Mouse (Mus musculus) MEL (cell line): ENCODE data around the gene Kirrel2.

Experiments
- EP300 ChIP-seq, 2 experiments: IDR thresholded peaks; 2 replicates each; pipeline ENCODE4 v1.6.1; 2011; ENCODE audit warnings: improper control_type of control experiment in 2 of 2, low read length in 2 of 2, low read depth in 1 of 2, mild to moderate bottlenecking in 1 of 2
- MAX ChIP-seq: IDR thresholded peaks from 2 replicates; pipeline ENCODE4 v1.6.1; 2011; ENCODE audit warnings: low read length, improper control_type of control experiment
- POLR2A ChIP-seq, 2 experiments: IDR thresholded peaks; 2 replicates each; pipeline ENCODE4 v1.6.1; 2011 to 2012; ENCODE audit warnings: low read length in 2 of 2, mild to moderate bottlenecking in 2 of 2, control low read depth in 1 of 2, improper control_type of control experiment in 1 of 2, low read depth in 1 of 2, moderate library complexity in 1 of 2; ENCODE audit not compliant: control insufficient read depth in 1 of 2, insufficient read depth in 1 of 2, poor library complexity in 1 of 2

- TF ChIP-seq POLR2A (IDR thresholded peaks at IDR 0.05; ENCODE audit: control insufficient read depth in 1 of 2, insufficient read depth in 1 of 2, low read depth in 1 of 2, low read length in 2 of 2, poor library complexity in 1 of 2) = no peak
- TF ChIP-seq EP300 (IDR thresholded peaks at IDR 0.05; ENCODE audit: low read depth in 1 of 2, low read length in 2 of 2) = no peak
- no peak for TF ChIP-seq MAX
Observed at GRCm38 (mm10) chr7:30456487-30456886, 1.0 kb downstream of the Kirrel2 start.
